Mouse (Mus musculus) thymus, postnatal 14 days (tissue): ENCODE results near the gene Hes6.

ENCODE experiments used
- DNase-seq: peaks from one replicate; pipeline ENCODE4 v3.0.0; 2021

The Hes6 gene

GRCm38 (mm10) chr1:91439776-91440175 lies 25.9 kb upstream of the Hes6 start:
- no peak for DNase-seq

GRCm38 (mm10) chr1:91437573-91437972 lies 23.7 kb upstream of the Hes6 start:
- no peak for DNase-seq

GRCm38 (mm10) chr1:91437083-91437400 lies 23.2 kb upstream of the Hes6 start:
- DNase-seq = no peak

- no peak for DNase-seq
Measured at GRCm38 (mm10) chr1:91436380-91437082, 22.7 kb upstream of the Hes6 start.

GRCm38 (mm10) chr1:91435606-91436130 lies 21.8 kb upstream of the Hes6 start:
- DNase-seq = no peak

GRCm38 (mm10) chr1:91434905-91435304 lies 21.1 kb upstream of the Hes6 start:
- no peak for DNase-seq

- DNase-seq = no peak
Measured at GRCm38 (mm10) chr1:91430761-91431160, 16.9 kb upstream of the Hes6 start.

- DNase-seq = no peak
Measured at GRCm38 (mm10) chr1:91429212-91429611, 15.4 kb upstream of the Hes6 start.

GRCm38 (mm10) chr1:91428614-91429013 lies 14.8 kb upstream of the Hes6 start:
- DNase-seq = peak; percentile 86

- no peak for DNase-seq
Measured at GRCm38 (mm10) chr1:91426397-91426796, 12.6 kb upstream of the Hes6 start.

- no peak for DNase-seq
Measured at GRCm38 (mm10) chr1:91420601-91421065, 6.8 kb upstream of the Hes6 start.

- DNase-seq = no peak
Measured at GRCm38 (mm10) chr1:91419862-91420600, 6.2 kb upstream of the Hes6 start.

- no peak for DNase-seq
Measured at GRCm38 (mm10) chr1:91417991-91418390, 4.2 kb upstream of the Hes6 start.

GRCm38 (mm10) chr1:91415311-91415710 lies 1.5 kb upstream of the Hes6 start:
- DNase-seq = no peak

- no peak for DNase-seq
Measured at GRCm38 (mm10) chr1:91414903-91415302, 1.1 kb upstream of the Hes6 start.

- DNase-seq = no peak
Measured at GRCm38 (mm10) chr1:91413536-91413897, 321 bp downstream of the Hes6 start.

GRCm38 (mm10) chr1:91413030-91413506 lies 770 bp downstream of the Hes6 start:
- DNase-seq = peak; percentile 97

GRCm38 (mm10) chr1:91412286-91413029 lies 1.4 kb downstream of the Hes6 start:
- no peak for DNase-seq

- DNase-seq = no peak
Measured at GRCm38 (mm10) chr1:91411631-91412285, 2.1 kb downstream of the Hes6 start.

GRCm38 (mm10) chr1:91407819-91408218 lies 6.0 kb downstream of the Hes6 start:
- no peak for DNase-seq

GRCm38 (mm10) chr1:91405406-91406169 lies 8.2 kb downstream of the Hes6 start:
- peak; percentile 12 for DNase-seq

- no peak for DNase-seq
Measured at GRCm38 (mm10) chr1:91404976-91405375, 8.9 kb downstream of the Hes6 start.
